Mouse (Mus musculus): ENCODE results near the gene Itgbl1. TPM values are rescaled to one million over a fixed set of nuclear protein-coding genes. Genes with fewer than 3 reads are reported as not detected.

Gene Itgbl1
- polyA plus RNA-seq, 1 experiment from 2014 or later: 0.12 TPM

DNA sequence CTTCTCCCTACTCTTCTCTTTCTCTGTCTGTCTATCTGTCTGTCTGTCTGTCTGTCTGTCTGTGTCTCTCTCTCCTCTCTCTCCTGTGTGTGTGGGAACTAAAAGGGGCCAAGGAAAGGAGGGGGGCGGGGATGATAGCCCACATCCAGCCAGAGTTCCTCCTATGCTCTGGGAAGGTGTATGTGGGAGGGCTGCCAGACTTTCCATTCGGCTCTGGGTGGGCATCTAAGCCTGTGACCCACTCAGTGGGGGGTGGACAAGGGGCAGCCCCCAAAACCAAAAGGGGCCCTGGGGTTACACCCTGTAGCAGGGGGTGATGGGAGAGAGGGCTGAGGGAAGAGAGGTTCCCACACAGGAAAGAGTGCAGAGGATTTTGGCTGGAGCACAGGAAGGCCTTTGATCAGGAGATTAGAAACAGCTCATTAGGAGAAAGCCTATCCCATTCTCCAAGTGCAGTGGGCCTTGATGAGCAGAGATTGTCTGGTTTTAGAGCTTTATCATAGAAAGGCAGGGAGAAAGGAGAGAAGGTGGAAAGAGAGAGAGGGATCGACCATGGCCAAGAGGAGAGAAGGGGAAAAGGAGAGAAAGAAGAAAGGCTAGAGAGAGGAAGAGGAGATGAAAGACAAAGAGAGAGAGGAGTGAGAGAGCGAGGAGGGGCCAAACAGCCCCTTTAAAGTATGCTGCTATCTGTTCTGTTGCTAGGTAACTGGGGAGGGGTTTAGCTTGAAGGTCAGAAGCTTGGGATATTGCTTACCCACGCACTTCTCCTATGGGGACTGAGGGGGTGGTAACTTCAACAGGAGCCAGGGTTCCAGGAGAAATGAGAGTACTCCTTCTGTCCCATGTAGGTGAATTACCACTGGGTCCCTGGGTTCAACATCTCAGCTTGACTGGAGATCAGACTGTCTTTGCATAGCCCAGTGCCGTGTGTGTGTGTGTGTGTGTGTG is 206.3 kb downstream of the Itgbl1 start:
- TF ChIP-seq EP300 (IDR thresholded peaks at IDR 0.05) (no peak), CTCF (IDR thresholded peaks at IDR 0.05) (no peak)
- ATAC-seq: no peak
- 34% methylated on average over 6 of the region's 6 CpGs for WGBS

DNA sequence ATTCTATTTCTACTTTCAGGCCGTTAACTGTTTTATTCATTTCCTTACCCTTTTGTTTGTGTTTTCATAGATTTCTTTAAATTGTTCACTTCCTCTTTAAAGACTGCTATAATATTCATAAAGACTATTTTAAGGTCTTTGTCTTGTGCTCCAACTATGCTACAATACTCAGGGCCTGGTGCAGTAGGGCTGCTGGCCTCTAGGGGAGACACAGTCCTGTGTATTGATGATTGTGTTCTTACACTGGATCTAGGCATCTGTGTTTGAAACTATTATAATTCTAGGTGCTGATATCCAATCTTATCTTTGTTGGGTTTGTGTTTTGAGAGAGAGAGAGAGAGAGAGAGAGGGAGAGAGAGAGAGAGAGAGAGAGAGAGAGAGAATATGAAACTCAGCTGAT is 268.1 kb downstream of the Itgbl1 start:
- no peaks in the 10 kb centered on the region for H3K9me3 ChIP-seq (ENCODE audit: low read length)
- WGBS: 78% methylated on average over 1 of the region's 1 CpGs
- no peak for DNase-seq (ENCODE audit: low spot score)

More for the DNA sequence above, 206.3 kb downstream of the Itgbl1 start:
- Histone ChIP-seq H3K9me3 (ENCODE audit: low read length) (no peaks in the 10 kb centered on the region), H3K27me3 (replicated peaks; ENCODE audit: insufficient read depth, low read length) (no peaks in the 10 kb centered on the region), H3K36me3 (ENCODE audit: insufficient read depth, low read length) (no peaks in the 10 kb centered on the region), H3K27ac (ENCODE audit: low read length) (no peak overlapping the region), H3K9ac (replicated peaks; ENCODE audit: low read depth) (no peak overlapping the region), H3K4me2 (replicated peaks; ENCODE audit: low read depth, low read length) (no peak overlapping the region), H3K4me3 (ENCODE audit: low read depth, low read length) (no peak overlapping the region), H3K4me1 (ENCODE audit: insufficient read depth, low read depth, low read length) (no peaks in the 10 kb centered on the region)
- DNase-seq (ENCODE audit: low spot score): no peak

DNA sequence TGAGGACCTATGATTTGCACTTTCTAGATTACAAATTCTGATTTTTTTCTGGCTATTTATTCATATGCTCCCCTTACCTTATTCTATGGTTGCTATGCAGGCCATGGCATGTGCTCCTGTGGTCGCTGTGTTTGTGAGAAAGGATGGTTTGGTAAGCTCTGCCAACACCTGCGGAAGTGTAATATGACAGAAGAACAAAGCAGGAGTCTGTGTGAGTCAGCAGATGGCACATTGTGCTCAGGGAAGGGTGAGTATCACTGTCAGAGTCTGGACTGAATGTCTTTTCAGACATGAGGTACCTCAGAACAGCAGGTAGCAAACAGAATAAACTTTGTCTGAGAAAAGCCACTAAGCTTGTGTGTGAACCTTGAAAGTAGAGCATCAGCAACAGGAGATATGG is 306.8 kb downstream of the Itgbl1 start:
- Histone ChIP-seq H3K36me3 (ENCODE audit: insufficient read depth, low read length) (no peaks in the 10 kb centered on the region), H3K27ac (ENCODE audit: low read length) (no peak overlapping the region), H3K4me1 (ENCODE audit: insufficient read depth, low read depth, low read length) (no peaks in the 10 kb centered on the region), H3K9me3 (ENCODE audit: low read length) (no peaks in the 10 kb centered on the region), H3K4me2 (replicated peaks; ENCODE audit: low read depth, low read length) (no peak overlapping the region), H3K27me3 (replicated peaks; ENCODE audit: insufficient read depth, low read length) (no peaks in the 10 kb centered on the region), H3K9ac (replicated peaks; ENCODE audit: low read depth) (no peak overlapping the region), H3K4me3 (ENCODE audit: low read depth, low read length) (no peak overlapping the region)
- no peak for TF ChIP-seq CTCF (IDR thresholded peaks at IDR 0.05)
- no peak for TF ChIP-seq EP300 (IDR thresholded peaks at IDR 0.05)
- DNase-seq (ENCODE audit: low spot score): no peak
- ATAC-seq: no peak
- 60% methylated on average over 2 of the region's 2 CpGs for WGBS

More for the DNA sequence above, 268.1 kb downstream of the Itgbl1 start:
- TF ChIP-seq CTCF (IDR thresholded peaks at IDR 0.05) (peak; percentile 7; the same call in 1 of the 2 replicates), EP300 (IDR thresholded peaks at IDR 0.05) (no peak)
- H3K4me2 ChIP-seq (replicated peaks; ENCODE audit: low read depth, low read length): no peak overlapping the region
- no peak for ATAC-seq
- no peak overlapping the region for H3K27ac ChIP-seq (ENCODE audit: low read length)
- no peaks in the 10 kb centered on the region for H3K27me3 ChIP-seq (replicated peaks; ENCODE audit: insufficient read depth, low read length)
- no peaks in the 10 kb centered on the region for H3K36me3 ChIP-seq (ENCODE audit: insufficient read depth, low read length)
- H3K9ac ChIP-seq (replicated peaks; ENCODE audit: low read depth): no peak overlapping the region
- H3K4me1 ChIP-seq (ENCODE audit: insufficient read depth, low read depth, low read length): no peaks in the 10 kb centered on the region
- H3K4me3 ChIP-seq (ENCODE audit: low read depth, low read length): no peak overlapping the region

DNA sequence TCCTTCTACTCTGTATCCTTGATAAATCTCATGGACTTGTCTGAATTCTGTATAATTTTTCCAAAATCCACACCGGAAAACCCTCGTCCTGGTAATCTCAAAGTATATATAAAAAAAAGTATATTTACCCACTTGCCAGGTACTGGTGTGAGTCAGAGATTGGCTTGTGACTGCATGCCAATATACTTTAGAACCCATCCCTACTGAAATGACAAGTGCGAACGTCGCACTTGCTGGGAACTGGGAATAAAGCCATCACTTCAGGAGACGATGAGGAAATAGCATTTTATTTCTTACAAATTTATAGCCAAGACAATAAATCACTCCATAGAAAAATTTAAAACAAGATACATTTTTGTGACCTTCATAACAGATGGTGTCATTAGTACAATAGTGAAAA is 308.2 kb downstream of the Itgbl1 start:
- ATAC-seq: no peak
- 81% methylated on average over 6 of the region's 6 CpGs for WGBS

DNA sequence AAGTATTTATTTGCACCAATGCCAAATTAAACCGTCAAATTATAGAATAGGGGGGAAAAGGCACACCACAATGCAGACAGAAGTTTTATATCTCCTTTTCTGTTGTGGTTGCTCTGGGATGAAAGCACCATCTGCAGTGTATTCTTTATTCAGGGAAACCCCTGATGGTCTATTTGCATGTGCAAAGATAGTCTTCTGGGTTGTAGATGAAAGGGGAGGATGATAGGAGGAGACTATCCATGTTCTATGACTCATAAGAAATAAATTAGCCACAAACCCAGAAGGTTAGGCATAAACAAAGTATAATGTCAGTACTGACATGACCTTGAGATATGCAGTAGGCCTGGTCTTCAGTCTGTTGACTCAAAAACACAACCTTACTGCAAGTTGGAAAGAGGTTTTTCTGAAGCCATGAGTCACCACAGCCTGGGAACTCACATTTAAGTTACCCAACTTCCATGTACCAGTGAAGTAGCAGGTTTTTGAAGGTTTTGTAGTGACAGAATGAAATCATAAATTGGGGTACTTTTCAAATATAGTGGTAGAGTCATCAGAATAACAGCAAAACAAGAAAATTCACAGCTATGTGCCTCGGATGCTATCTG is 330.9 kb downstream of the Itgbl1 start:
- TF ChIP-seq CTCF (IDR thresholded peaks at IDR 0.05): no peak
- no peak for TF ChIP-seq EP300 (IDR thresholded peaks at IDR 0.05)
- H3K27me3 ChIP-seq (replicated peaks; ENCODE audit: insufficient read depth, low read length): no peaks in the 10 kb centered on the region
- H3K4me2 ChIP-seq (replicated peaks; ENCODE audit: low read depth, low read length): no peak overlapping the region
- H3K4me3 ChIP-seq (ENCODE audit: low read depth, low read length): no peak overlapping the region
- 67% methylated on average over 2 of the region's 2 CpGs for WGBS
- H3K36me3 ChIP-seq (ENCODE audit: insufficient read depth, low read length): no peaks in the 10 kb centered on the region
- DNase-seq (ENCODE audit: low spot score) (no peak), ATAC-seq (no peak)
- H3K9me3 ChIP-seq (ENCODE audit: low read length): no peaks in the 10 kb centered on the region
- no peaks in the 10 kb centered on the region for H3K4me1 ChIP-seq (ENCODE audit: insufficient read depth, low read depth, low read length)
- H3K27ac ChIP-seq (ENCODE audit: low read length): no peak overlapping the region
- no peak overlapping the region for H3K9ac ChIP-seq (replicated peaks; ENCODE audit: low read depth)

More for the DNA sequence above, 308.2 kb downstream of the Itgbl1 start:
- DNase-seq (ENCODE audit: low spot score): no peak
- Histone ChIP-seq H3K36me3 (ENCODE audit: insufficient read depth, low read length) (no peaks in the 10 kb centered on the region), H3K4me3 (ENCODE audit: low read depth, low read length) (no peak overlapping the region), H3K27ac (ENCODE audit: low read length) (no peak overlapping the region), H3K27me3 (replicated peaks; ENCODE audit: insufficient read depth, low read length) (no peaks in the 10 kb centered on the region), H3K9me3 (ENCODE audit: low read length) (no peaks in the 10 kb centered on the region), H3K4me1 (ENCODE audit: insufficient read depth, low read depth, low read length) (no peaks in the 10 kb centered on the region), H3K4me2 (replicated peaks; ENCODE audit: low read depth, low read length) (no peak overlapping the region), H3K9ac (replicated peaks; ENCODE audit: low read depth) (no peak overlapping the region)
- TF ChIP-seq CTCF (IDR thresholded peaks at IDR 0.05): no peak
- TF ChIP-seq EP300 (IDR thresholded peaks at IDR 0.05): no peak

Other genes starting within 250 kb of the Itgbl1 start
- gene Nalcn, start 32.8 kb upstream of the Itgbl1 start, polyA plus RNA-seq (2015; fragmentation: Nextera tagmentation; extraction: Ambion mirVana): not detected in 2 replicates